Comparison of ENCODE assay signal across 10 mouse cellular contexts in genomic region chr19:57243606-57244005, GRCm38 (mm10).
DNase-seq lines count a peak whose midpoint lies in the region; ATAC-seq and TF ChIP-seq lines count a peak whose summit lies in the region.
"Had no signal": no experiment of that assay in that cellular context is flagged by ENCODE, and none has a peak within 500 bp of the region (broad histone marks: within the 10 kb centered on the region; RNA-seq: fewer than 3 reads in every experiment).

No protein-coding gene starts in this region.

- intact Hi-C loops in left cerebral cortex, adult 2 months (cut with DNase I), result no loop called here

- no peak overlapping the region for H3K4me3 ChIP-seq in kidney, embryonic 14.5 days (ENCODE audit: low read length)
- peak overlapping the region in 2 of 3 experiments; percentile 26 to 37 for H3K4me3 ChIP-seq in CH12.LX (replicated peaks in 1 of 3; ENCODE audit: low read depth in 2 of 3, low read length in 2 of 3, poor library complexity in 1 of 3)
- H3K4me3 ChIP-seq in embryonic facial prominence, embryonic 14.5 days (ENCODE audit: low read depth, low read length), result no peak overlapping the region
- H3K4me3 ChIP-seq in left cerebral cortex, adult 2 months, result no peak overlapping the region
- H3K4me3 ChIP-seq: layer of hippocampus, adult 2 months; midbrain, embryonic 12.5 days had no signal

- TF ChIP-seq RAD21 in CH12.LX (IDR thresholded peaks at IDR 0.05; ENCODE audit: low read depth, low read length), result no peak

- no peak for ATAC-seq in kidney, embryonic 14.5 days (ENCODE audit: low FRiP score, low TSS enrichment)
- peak; percentile 28; the same call in 1 of the 2 replicates for ATAC-seq in embryonic facial prominence, embryonic 14.5 days (ENCODE audit: low read depth)
- ATAC-seq in erythroid progenitor cell, adult 5-6 weeks (replicated peaks; ENCODE audit: low FRiP score, poor library complexity, severe bottlenecking), result no peak

- TF ChIP-seq POLR2A in CH12.LX (IDR thresholded peaks at IDR 0.05; ENCODE audit: low read depth, low read length), result no peak

- no peak for TF ChIP-seq EP300 in CH12.LX (IDR thresholded peaks at IDR 0.05; ENCODE audit: low read length)

- no peak overlapping the region for H3K27ac ChIP-seq in kidney, embryonic 14.5 days (ENCODE audit: low read depth, low read length)
- no peak overlapping the region for H3K27ac ChIP-seq in CH12.LX (ENCODE audit: insufficient read depth, low read depth)
- no peak overlapping the region; the same call in 1 of the 2 replicates for H3K27ac ChIP-seq in embryonic facial prominence, embryonic 14.5 days (replicated peaks; ENCODE audit: low read depth, low read length)
- no peak overlapping the region for H3K27ac ChIP-seq in left cerebral cortex, adult 2 months
- H3K27ac ChIP-seq: layer of hippocampus, adult 2 months; midbrain, embryonic 12.5 days had no signal

- TF ChIP-seq CTCF in CH12.LX (conservative IDR thresholded peaks at IDR 0.05 in 1 of 2, IDR thresholded peaks at IDR 0.05 in 1 of 2; ENCODE audit: low read depth in 2 of 2, low read length in 2 of 2), result no peak
- TF ChIP-seq CTCF in left cerebral cortex, adult 2 months (IDR thresholded peaks at IDR 0.05), result no peak

- no peak overlapping the region for H3K9ac ChIP-seq in kidney, embryonic 14.5 days (ENCODE audit: low read depth, low read length)
- peak overlapping the region; percentile 30; the same call in 1 of the 2 replicates for H3K9ac ChIP-seq in CH12.LX (ENCODE audit: insufficient read depth, low read depth)
- no peak overlapping the region for H3K9ac ChIP-seq in embryonic facial prominence, embryonic 14.5 days (ENCODE audit: low read depth, low read length)
- H3K9ac ChIP-seq: midbrain, embryonic 12.5 days had no signal

- peaks cover 3% of the 10 kb centered on the region; the same call in 1 of the 2 replicates for H3K4me1 ChIP-seq in kidney, embryonic 14.5 days (ENCODE audit: control insufficient read depth, insufficient read depth, low read length)
- peaks cover 7 to 22% of the 10 kb centered on the region in 2 experiments for H3K4me1 ChIP-seq in CH12.LX (ENCODE audit: control insufficient read depth in 1 of 2, insufficient read depth in 2 of 2)
- H3K4me1 ChIP-seq in embryonic facial prominence, embryonic 14.5 days (ENCODE audit: control insufficient read depth, insufficient read depth, low read length), result peaks cover 29% of the 10 kb centered on the region
- H3K4me1 ChIP-seq: midbrain, embryonic 12.5 days had no signal

- no peaks in the 10 kb centered on the region for H3K9me3 ChIP-seq in kidney, embryonic 14.5 days (ENCODE audit: control insufficient read depth, low read length)
- no peaks in the 10 kb centered on the region for H3K9me3 ChIP-seq in CH12.LX (replicated peaks; ENCODE audit: low read length)
- H3K9me3 ChIP-seq in embryonic facial prominence, embryonic 14.5 days (ENCODE audit: control insufficient read depth, low read length), result no peaks in the 10 kb centered on the region
- H3K9me3 ChIP-seq: midbrain, embryonic 12.5 days had no signal

- in situ Hi-C loops in CH12.LX (cut with MboI; ENCODE audit: low pct_ligation_motif_present, low pct_unique_long_range_greater_than_20kb, low sequenced_read_pairs), result no loop called here

- H3K27me3 ChIP-seq in kidney, embryonic 14.5 days (ENCODE audit: control insufficient read depth, insufficient read depth, low read length), result no peaks in the 10 kb centered on the region
- no peaks in the 10 kb centered on the region for H3K27me3 ChIP-seq in CH12.LX (replicated peaks)
- no peaks in the 10 kb centered on the region for H3K27me3 ChIP-seq in embryonic facial prominence, embryonic 14.5 days (replicated peaks; ENCODE audit: control insufficient read depth, insufficient read depth, low read length)
- H3K27me3 ChIP-seq: midbrain, embryonic 12.5 days had no signal

- peak; percentile 37 for DNase-seq in kidney, adult 11 months
- peak; percentile 55 for DNase-seq in CH12.LX (ENCODE audit: extremely low read depth)
- peak; percentile 62 for DNase-seq in embryonic facial prominence, embryonic 14.5 days (ENCODE audit: low spot score)
- peak; percentile 52 to 61 for DNase-seq in kidney, postnatal 4 days
- DNase-seq in left cerebral cortex, adult 2 months (ENCODE audit: extremely low spot score in 1 of 2, low spot score in 2 of 2), result no peak
- DNase-seq in embryo, embryonic 11 days, result no peak

- no peaks in the 10 kb centered on the region for H3K79me2 ChIP-seq in CH12.LX (replicated peaks; ENCODE audit: control insufficient read depth, extremely low read depth, insufficient read depth, poor library complexity, severe bottlenecking)

- no peaks in the 10 kb centered on the region for H3K36me3 ChIP-seq in kidney, embryonic 14.5 days (ENCODE audit: control insufficient read depth, insufficient read depth, low read length)
- H3K36me3 ChIP-seq in CH12.LX (replicated peaks in 1 of 2; ENCODE audit: control insufficient read depth in 1 of 2, insufficient read depth in 1 of 2, low read length in 1 of 2), result no peaks in the 10 kb centered on the region
- no peaks in the 10 kb centered on the region for H3K36me3 ChIP-seq in embryonic facial prominence, embryonic 14.5 days (ENCODE audit: control insufficient read depth, insufficient read depth, low read length)
- H3K36me3 ChIP-seq: midbrain, embryonic 12.5 days had no signal

- 72% methylated on average over 8 of the region's 8 CpGs for WGBS in kidney, embryonic 14.5 days
- WGBS in embryonic facial prominence, embryonic 14.5 days, result 43% methylated on average over 8 of the region's 8 CpGs

- no peak overlapping the region; the same call in 1 of the 2 replicates for H3K4me2 ChIP-seq in kidney, embryonic 14.5 days (replicated peaks; ENCODE audit: low read depth, low read length)
- H3K4me2 ChIP-seq in CH12.LX (ENCODE audit: insufficient read depth, low read depth, poor library complexity, severe bottlenecking), result peak overlapping the region; percentile 83
- peak overlapping the region; percentile 30 for H3K4me2 ChIP-seq in embryonic facial prominence, embryonic 14.5 days (ENCODE audit: low read depth, low read length)
- H3K4me2 ChIP-seq: midbrain, embryonic 12.5 days had no signal

- dilution Hi-C loops in CH12.LX (cut with MboI; ENCODE audit: extremely low pct_ligation_motif_present, extremely low pct_unique_long_range_greater_than_20kb, low sequenced_read_pairs), result no loop called here

TF ChIP-seq in CH12.LX, 34 proteins besides CTCF, POLR2A, EP300 and RAD21:
- TF ChIP-seq IRF4 (IDR thresholded peaks at IDR 0.05; ENCODE audit: low read depth, low read length) (peak; percentile 26; the same call in 1 of the 2 replicates), ETS1 (conservative IDR thresholded peaks at IDR 0.05; ENCODE audit: low read depth, low read length) (peak; percentile 39; the same call in 1 of the 2 replicates), NELFE (IDR thresholded peaks at IDR 0.05; ENCODE audit: low read depth, low read length) (no peak), MAX (IDR thresholded peaks at IDR 0.05; ENCODE audit: low read length) (peak; percentile 26; the same call in 1 of the 2 replicates)

Comparison
In these comparisons a context has a peak if more than half of its experiments do, and no peak if none do; other contexts are left out.
1. DNase-seq: peak in kidney, adult 11 months (single experiment), CH12.LX (single experiment), embryonic facial prominence, embryonic 14.5 days (single experiment) and kidney, postnatal 4 days (2 of 2); none in left cerebral cortex, adult 2 months (0 of 2) and embryo, embryonic 11 days (single experiment).
2. H3K4me3 ChIP-seq: peak in CH12.LX (2 of 3); none in kidney, embryonic 14.5 days (single experiment), embryonic facial prominence, embryonic 14.5 days (single experiment) and left cerebral cortex, adult 2 months (single experiment).